Mouse (Mus musculus) A20 (cell line): ENCODE data around the gene Ryr3.

Experiments used
- DNase-seq: peaks from one replicate; pipeline ENCODE4 v3.0.0-alpha.2; 2011; ENCODE audit warnings: low read depth, low spot score

Gene Ryr3

GRCm38 (mm10) chr2:112669461-112669860 is 547.4 kb downstream of the Ryr3 start:
- no peak for DNase-seq

- DNase-seq: no peak
Measured at GRCm38 (mm10) chr2:112656131-112656530, 560.8 kb downstream of the Ryr3 start.

GRCm38 (mm10) chr2:112653836-112654235 is 563.1 kb downstream of the Ryr3 start:
- DNase-seq: no peak

- no peak for DNase-seq
Measured at GRCm38 (mm10) chr2:112637206-112637605, 579.7 kb downstream of the Ryr3 start.

GRCm38 (mm10) chr2:112632536-112632935 is 584.4 kb downstream of the Ryr3 start:
- no peak for DNase-seq

GRCm38 (mm10) chr2:112630669-112631068 is 586.2 kb downstream of the Ryr3 start:
- DNase-seq: no peak

GRCm38 (mm10) chr2:112625156-112625555 is 591.7 kb downstream of the Ryr3 start:
- DNase-seq: no peak

- DNase-seq: no peak
Measured at GRCm38 (mm10) chr2:112617206-112617605, 599.7 kb downstream of the Ryr3 start.

- DNase-seq: no peak
Measured at GRCm38 (mm10) chr2:112614375-112614774, 602.5 kb downstream of the Ryr3 start.

- DNase-seq: peak; percentile 28
Measured at GRCm38 (mm10) chr2:112612628-112613027, 604.3 kb downstream of the Ryr3 start.

- DNase-seq: no peak
Measured at GRCm38 (mm10) chr2:112606536-112606935, 610.4 kb downstream of the Ryr3 start.

- DNase-seq: no peak
Measured at GRCm38 (mm10) chr2:112602487-112602886, 614.4 kb downstream of the Ryr3 start.

- DNase-seq: peak; percentile 10
Measured at GRCm38 (mm10) chr2:112600222-112600621, 616.7 kb downstream of the Ryr3 start.

GRCm38 (mm10) chr2:112597064-112597463 is 619.8 kb downstream of the Ryr3 start:
- no peak for DNase-seq

GRCm38 (mm10) chr2:112596415-112596814 is 620.5 kb downstream of the Ryr3 start:
- DNase-seq: no peak

- DNase-seq: no peak
Measured at GRCm38 (mm10) chr2:112595807-112596206, 621.1 kb downstream of the Ryr3 start.

GRCm38 (mm10) chr2:112593781-112594180 is 623.1 kb downstream of the Ryr3 start:
- no peak for DNase-seq

- DNase-seq: no peak
Measured at GRCm38 (mm10) chr2:112593322-112593721, 623.6 kb downstream of the Ryr3 start.

- no peak for DNase-seq
Measured at GRCm38 (mm10) chr2:112591451-112591871, 625.4 kb downstream of the Ryr3 start.

GRCm38 (mm10) chr2:112590985-112591384 is 625.9 kb downstream of the Ryr3 start:
- DNase-seq: no peak
